Mouse (Mus musculus): ENCODE results near the gene Adrb1. TPM values are rescaled to one million over a fixed set of nuclear protein-coding genes. Genes with fewer than 3 reads are reported as not detected.
"Not testable (repeated sequence)": the region's sequence is repeated elsewhere in the genome, so short reads cannot be mapped to it uniquely, and the experiment has no call there.

Gene Adrb1
- total RNA-seq, 2 experiments from 2014 or later: 45.1 to 48.1 TPM

- intact Hi-C loops (cut with DNase I): loop anchor here (2.0 kb wide), 1 partner anchor 49 kb away; no protein-coding TSS in a partner anchor
These were observed 54.1 kb downstream of the Adrb1 start for GRCm38 (mm10) chr19:56775893-56776718.

DNA sequence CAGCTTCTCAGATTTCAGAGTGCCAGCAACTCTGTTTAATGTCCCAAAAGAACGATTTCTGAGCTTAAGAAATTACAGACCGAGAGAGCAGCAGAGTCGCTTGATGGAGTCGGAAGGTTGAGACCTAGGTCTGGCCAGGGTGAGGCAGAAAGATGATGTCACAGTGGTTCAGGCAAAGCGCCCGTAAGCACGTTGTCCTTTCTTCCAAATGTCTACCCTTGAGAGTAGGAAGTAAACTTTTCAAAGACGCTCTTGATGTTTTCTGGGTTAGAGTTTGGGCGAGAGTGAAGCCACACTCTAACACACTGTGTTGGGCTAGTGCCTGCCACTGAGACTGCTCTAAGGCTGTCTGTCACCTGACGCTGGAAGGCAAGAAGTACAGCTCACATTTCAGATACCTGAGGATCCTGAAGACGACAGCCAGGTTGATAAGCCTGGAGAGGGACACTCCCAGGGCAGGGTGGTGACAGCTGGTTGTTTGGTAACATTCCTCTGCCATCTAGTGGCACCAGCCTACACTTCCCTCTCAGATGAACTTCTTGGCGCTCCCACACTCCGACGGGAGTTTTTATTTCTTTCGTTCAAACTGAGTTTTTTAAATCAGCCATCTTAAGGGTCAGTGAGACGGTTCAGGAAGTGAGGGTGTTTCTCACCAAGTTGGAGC lies 54.9 kb downstream of the Adrb1 start:
- peak; percentile 52 to 69 for DNase-seq (ENCODE audit: low spot score in 2 of 2)
- intact Hi-C loops (cut with DNase I): loop anchor here (1.0 kb wide), 2 partner anchors 211 to 354 kb away; no protein-coding TSS in a partner anchor

More at GRCm38 (mm10) chr19:56775893-56776718, 54.1 kb downstream of the Adrb1 start:
- DNase-seq (ENCODE audit: low spot score in 2 of 2): no peak

- intact Hi-C loops (cut with DNase I); DNase-seq (ENCODE audit: low spot score in 2 of 2): not testable (repeated sequence)
These were observed 56.5 kb downstream of the Adrb1 start for GRCm38 (mm10) chr19:56778532-56778931.

Other genes starting within 250 kb of the Adrb1 start
- gene Dclre1a, start 174.0 kb upstream of the Adrb1 start, total RNA-seq (2021): 10 to 100 TPM in 1 of 2 experiments, 1 to 10 TPM in 1; 9.3 to 11.0 TPM
- gene Nhlrc2, start 173.9 kb upstream of the Adrb1 start, total RNA-seq (2021): 10 to 100 TPM; 11.2 to 12.1 TPM
- 10 to 100 TPM; 52.1 to 56.0 TPM for gene Ccdc186, start 100.0 kb downstream of the Adrb1 start, total RNA-seq (2021)
- gene Tdrd1, start 104.0 kb downstream of the Adrb1 start, total RNA-seq (2021): under 1 TPM; 0.25 to 0.39 TPM
- not detected for gene Vwa2, start 152.1 kb downstream of the Adrb1 start, total RNA-seq (2021)